Mouse (Mus musculus) brain, embryonic 14.5 days (tissue): ENCODE data around the gene Dync1li1.

ENCODE experiments used
- CTCF ChIP-seq: fragments of 200-500 bp; IDR thresholded peaks from 2 replicates; pipeline ENCODE4 v1.5.1; 2012; ENCODE audit warnings: inconsistent platforms, mild to moderate bottlenecking, moderate library complexity, borderline replicate concordance; ENCODE audit not compliant: insufficient read depth, insufficient read length; ENCODE audit errors: extremely low read depth
- POLR2A ChIP-seq: fragments of 200-500 bp; IDR thresholded peaks from 2 replicates; pipeline ENCODE4 v1.6.1; 2012; ENCODE audit warnings: mild to moderate bottlenecking, inconsistent platforms, borderline replicate concordance; ENCODE audit not compliant: poor library complexity, insufficient read depth, insufficient read length, severe bottlenecking; ENCODE audit errors: extremely low read depth

- TF ChIP-seq CTCF = no peak
- no peak for TF ChIP-seq POLR2A
These were observed 51.7 kb downstream of the Dync1li1 start for GRCm38 (mm10) chr9:114740336-114740735.
